Mouse (Mus musculus): ENCODE results near the gene Gm17359.

Gene Gm17359

GRCm38 (mm10) chr3:79349311-79349710 lies 12.8 kb downstream of the Gm17359 start:
- no peak for DNase-seq (ENCODE audit: low spot score in 2 of 2)

DNA sequence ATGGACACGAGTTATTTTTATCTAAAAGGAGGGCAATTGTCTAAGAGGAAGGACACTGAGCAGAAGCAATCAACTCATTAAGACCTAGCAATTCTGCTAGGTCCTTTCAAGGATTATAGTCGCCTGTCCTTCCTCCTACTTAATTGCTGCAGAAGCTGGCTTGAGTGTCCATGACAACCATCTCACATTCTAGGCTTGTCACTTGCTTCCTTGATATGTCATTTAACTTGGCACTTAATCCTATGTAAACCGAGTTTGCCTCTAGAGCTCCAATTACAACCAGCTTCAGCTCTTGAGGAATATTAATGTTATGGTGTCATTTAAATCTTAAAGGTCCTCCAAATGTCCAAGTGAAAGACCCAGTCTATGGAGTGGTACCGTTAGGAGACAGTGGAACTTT lies 22.3 kb downstream of the Gm17359 start:
- no peak for DNase-seq (ENCODE audit: low spot score in 2 of 2)

- no peak for DNase-seq (ENCODE audit: low spot score in 2 of 2)
Observed at GRCm38 (mm10) chr3:79360317-79361101, 24.0 kb downstream of the Gm17359 start.

- DNase-seq (ENCODE audit: low spot score in 2 of 2), result no peak
Observed at GRCm38 (mm10) chr3:79366098-79366497, 29.6 kb downstream of the Gm17359 start.

DNA sequence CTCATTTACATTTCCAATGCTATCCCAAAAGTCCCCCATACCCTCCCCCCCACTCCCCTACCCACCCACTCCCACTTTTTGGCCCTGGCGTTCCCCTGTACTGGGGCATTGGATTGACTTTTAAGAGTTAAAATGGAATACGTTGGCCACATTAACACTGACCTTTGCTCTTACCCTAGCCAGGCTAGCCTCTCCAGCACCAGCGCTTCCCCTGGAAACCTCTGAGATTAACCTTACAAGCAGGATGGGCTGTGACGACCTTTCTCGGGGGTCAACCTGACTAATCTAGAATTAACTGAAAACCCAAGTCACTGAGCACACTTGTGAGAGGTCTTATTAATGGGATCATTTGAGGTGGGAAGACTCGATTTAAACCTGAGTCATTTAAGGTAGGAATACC lies 31.8 kb downstream of the Gm17359 start:
- no peak for DNase-seq (ENCODE audit: low spot score in 2 of 2)

GRCm38 (mm10) chr3:79370385-79370929 lies 34.0 kb downstream of the Gm17359 start:
- DNase-seq (ENCODE audit: low spot score in 2 of 2), result no peak

GRCm38 (mm10) chr3:79371506-79372195 lies 35.2 kb downstream of the Gm17359 start:
- DNase-seq (ENCODE audit: low spot score in 2 of 2), result no peak

DNA sequence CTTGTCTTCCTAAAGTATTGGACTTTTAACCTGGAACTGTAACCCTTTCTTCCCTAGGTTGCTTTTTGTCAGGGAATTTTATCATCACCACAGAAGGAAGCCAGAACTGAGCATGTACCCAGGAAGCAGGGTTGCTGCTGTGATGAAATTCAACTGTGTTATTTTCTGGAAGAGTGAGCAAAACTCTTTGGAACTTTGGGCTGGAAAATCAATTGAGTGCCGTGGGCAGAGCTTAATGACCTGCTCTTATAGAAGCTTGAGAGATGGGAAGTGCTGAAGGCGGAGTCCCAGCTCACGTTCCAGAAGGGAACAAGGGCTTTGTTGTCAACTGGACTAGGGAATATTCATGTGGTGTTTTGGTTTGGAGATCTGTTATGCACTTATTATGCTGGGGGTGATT lies 37.5 kb downstream of the Gm17359 start:
- DNase-seq (ENCODE audit: low spot score in 2 of 2), result no peak

GRCm38 (mm10) chr3:79378086-79378485 lies 41.6 kb downstream of the Gm17359 start:
- DNase-seq (ENCODE audit: low spot score in 2 of 2), result no peak

- DNase-seq (ENCODE audit: low spot score in 2 of 2), result no peak
Observed at GRCm38 (mm10) chr3:79379255-79379836, 42.9 kb downstream of the Gm17359 start.

- no peak for DNase-seq (ENCODE audit: low spot score in 2 of 2)
Observed at GRCm38 (mm10) chr3:79379873-79380595, 43.6 kb downstream of the Gm17359 start.

DNA sequence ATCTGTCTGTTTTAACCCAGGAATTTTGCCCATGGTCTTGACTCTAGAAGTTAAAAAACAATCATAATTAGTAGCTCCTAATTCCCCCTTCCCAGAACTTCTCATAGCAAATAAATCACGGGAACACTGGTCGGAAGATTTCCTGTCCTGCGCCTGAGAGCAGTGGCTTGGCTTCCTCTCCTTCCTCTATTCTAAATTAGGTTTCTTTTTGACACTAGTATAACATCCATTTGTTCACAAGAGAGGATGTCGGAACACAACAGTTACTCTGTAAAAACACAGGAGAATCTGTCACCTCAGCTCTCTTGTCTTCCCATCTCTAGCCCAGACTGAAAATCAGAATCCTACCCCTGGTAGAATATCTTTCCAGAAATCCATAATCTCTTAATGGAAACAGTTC lies 44.9 kb downstream of the Gm17359 start:
- no peak for DNase-seq (ENCODE audit: low spot score in 2 of 2)

DNA sequence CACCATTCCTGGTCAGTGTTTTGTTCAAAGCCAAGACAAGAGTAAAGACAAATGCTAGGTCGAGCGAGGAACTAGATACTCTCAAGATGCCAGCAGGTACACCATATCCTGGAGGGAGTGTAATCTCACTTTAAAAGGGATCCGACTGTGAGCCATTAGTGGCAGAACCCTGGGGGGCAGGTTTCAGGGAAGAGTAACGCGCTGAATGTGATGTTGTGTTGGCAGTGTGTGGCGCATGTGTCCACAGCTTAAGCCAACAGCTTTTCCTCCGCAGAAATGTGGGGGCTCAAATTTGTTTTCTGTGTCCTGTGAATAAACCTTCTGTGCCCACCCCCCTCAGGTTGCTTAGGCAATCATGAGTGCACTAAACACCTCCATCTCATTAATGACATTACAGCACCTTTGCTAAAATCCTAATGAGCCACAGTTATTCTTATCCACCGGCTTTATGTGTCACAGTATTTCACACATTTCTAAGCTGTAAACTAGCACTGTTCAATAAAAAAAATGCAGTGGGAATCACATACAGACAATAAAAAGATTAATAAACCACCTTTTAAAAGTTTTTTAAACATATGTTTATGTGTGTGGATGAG lies 49.1 kb downstream of the Gm17359 start:
- DNase-seq (ENCODE audit: low spot score in 2 of 2), result no peak

DNA sequence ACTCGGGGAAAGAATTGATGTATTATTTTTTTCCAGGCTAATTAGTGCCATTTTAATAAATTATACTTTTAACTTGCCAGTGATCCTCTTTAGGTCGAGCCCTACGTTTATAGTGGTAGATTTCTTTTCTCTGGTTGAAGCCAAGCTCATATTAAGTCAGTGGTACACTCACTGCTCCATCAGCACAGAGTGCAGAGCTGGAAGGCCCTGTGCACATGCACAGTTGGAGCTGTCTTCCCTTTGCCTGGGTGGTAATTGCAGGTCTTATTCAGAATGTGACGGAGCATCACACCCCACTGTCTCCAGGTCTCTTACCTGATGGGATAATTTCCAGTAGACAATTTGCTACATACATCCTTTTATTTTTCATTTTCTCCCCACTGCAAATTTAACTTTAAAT lies 52.6 kb downstream of the Gm17359 start:
- DNase-seq (ENCODE audit: low spot score in 2 of 2), result no peak

- DNase-seq (ENCODE audit: low spot score in 2 of 2), result no peak
Observed at GRCm38 (mm10) chr3:79400552-79400951, 64.1 kb downstream of the Gm17359 start.

DNA sequence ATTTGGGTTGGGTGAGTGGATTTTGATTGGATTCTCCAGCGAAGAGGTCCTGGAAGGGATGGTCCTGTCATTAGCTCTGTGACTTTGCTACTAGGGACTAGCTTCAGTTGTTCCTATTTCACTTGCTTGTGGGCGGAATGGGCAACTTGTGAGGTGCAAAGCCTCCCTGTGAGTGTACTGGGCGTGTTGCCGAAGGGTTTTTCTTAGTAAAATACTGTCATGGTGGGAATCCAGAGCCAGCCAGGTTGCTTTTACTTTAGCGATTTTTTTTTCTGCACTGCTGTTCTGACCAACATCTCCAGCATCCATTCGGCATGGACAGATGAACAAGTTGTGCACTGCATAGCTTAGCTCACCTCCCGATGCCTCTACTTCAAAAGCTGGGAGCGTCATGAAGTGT lies 65.6 kb downstream of the Gm17359 start:
- DNase-seq (ENCODE audit: low spot score in 2 of 2), result no peak

- DNase-seq (ENCODE audit: low spot score in 2 of 2), result no peak
Observed at GRCm38 (mm10) chr3:79408546-79408945, 72.1 kb downstream of the Gm17359 start.

- no peak for DNase-seq (ENCODE audit: low spot score in 2 of 2)
Observed at GRCm38 (mm10) chr3:79409927-79410628, 73.6 kb downstream of the Gm17359 start.

DNA sequence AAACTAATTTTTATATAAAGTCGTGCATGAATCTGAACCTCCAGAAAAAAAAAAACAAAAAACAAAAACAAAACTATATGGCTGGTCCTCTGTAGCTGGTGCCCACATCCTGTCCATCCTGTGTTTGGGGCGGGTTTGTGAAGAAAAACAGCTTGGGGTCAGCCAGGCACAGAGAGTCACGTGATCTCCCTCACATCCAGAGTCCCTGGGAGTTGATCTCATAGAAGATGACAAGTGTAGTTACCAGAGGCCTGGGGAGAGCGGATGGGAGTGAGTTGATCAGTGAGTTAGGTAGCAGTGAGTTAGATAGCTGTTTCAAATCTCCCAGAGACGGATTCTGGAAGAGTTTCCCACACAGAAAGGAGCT lies 74.2 kb downstream of the Gm17359 start:
- DNase-seq (ENCODE audit: low spot score in 2 of 2), result no peak

- DNase-seq (ENCODE audit: low spot score in 2 of 2), result no peak
Observed at GRCm38 (mm10) chr3:79411666-79412065, 75.2 kb downstream of the Gm17359 start.

DNA sequence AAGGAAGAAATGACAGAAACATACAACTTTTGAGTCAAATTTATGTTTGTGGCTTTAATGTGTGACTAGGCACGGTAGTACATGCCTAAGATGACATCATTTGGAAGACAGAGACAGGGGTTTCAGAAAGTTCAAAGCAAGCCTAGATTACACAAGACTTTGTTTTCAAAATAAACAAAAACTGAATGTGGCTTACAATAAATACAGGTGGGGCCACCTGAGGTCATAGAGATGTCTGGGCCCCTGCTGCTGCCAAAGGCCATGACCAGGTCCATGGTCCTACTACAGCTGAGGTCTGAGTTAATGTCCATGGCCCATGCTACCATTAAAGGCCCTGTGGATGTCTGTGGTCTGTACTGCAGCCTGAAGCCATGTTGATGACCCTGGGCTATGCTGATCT lies 77.0 kb downstream of the Gm17359 start:
- no peak for DNase-seq (ENCODE audit: low spot score in 2 of 2)
